Mouse (Mus musculus) limb, embryonic 14.5 days (tissue): ENCODE measurements at regions not wholly inside any gene's neighbourhood (a gene's known extent, or its start where the extent isn't known, plus 50 kb on each side); places are given as distances from the start of the nearest gene placed in this dataset.

Source experiments
- ATAC-seq: fragments of 200-750 bp; cut with Nextera tagmentation; 2 replicates; pipeline ENCODE4 v1.8.0; 2017; ENCODE audit warnings: low read depth, moderate number of reproducible peaks, moderate TSS enrichment; ENCODE audit not compliant: low FRiP score
- DNase-seq: peaks from one replicate; pipeline ENCODE4 v3.0.0-alpha.2; 2015; ENCODE audit warnings: low spot score
- H3K27ac ChIP-seq: fragments of 300-500 bp; sonication (generic); replicated peaks from 2 replicates; pipeline ENCODE4 v1.5.1; 2014; ENCODE audit warnings: low read depth, mild to moderate bottlenecking, low read length, moderate library complexity, mixed read lengths
- H3K27me3 ChIP-seq: fragments of 300-500 bp; sonication (generic); 2 replicates; pipeline ENCODE4 v1.6.1; 2014; ENCODE audit warnings: low read length, mixed read lengths; ENCODE audit not compliant: control insufficient read depth, insufficient read depth
- H3K36me3 ChIP-seq: fragments of 300-500 bp; sonication (generic); 2 replicates; pipeline ENCODE4 v1.6.1; 2014; ENCODE audit warnings: mild to moderate bottlenecking, low read length, moderate library complexity, mixed read lengths; ENCODE audit not compliant: control insufficient read depth, insufficient read depth
- H3K4me1 ChIP-seq: fragments of 300-500 bp; sonication (generic); 2 replicates; pipeline ENCODE4 v1.6.1; 2014; ENCODE audit warnings: antibody characterized with exemption, low read length, mixed read lengths; ENCODE audit not compliant: control insufficient read depth, insufficient read depth
- H3K4me2 ChIP-seq: fragments of 300-500 bp; sonication (generic); replicated peaks from 2 replicates; pipeline ENCODE4 v1.6.1; 2014; ENCODE audit warnings: low read depth, mild to moderate bottlenecking, low read length, moderate library complexity; ENCODE audit not compliant: severe bottlenecking
- H3K4me3 ChIP-seq: fragments of 300-500 bp; sonication (generic); replicated peaks from 2 replicates; pipeline ENCODE4 v1.5.1; 2014; ENCODE audit warnings: low read length
- H3K9ac ChIP-seq: fragments of 300-500 bp; sonication (generic); 2 replicates; pipeline ENCODE4 v1.6.1; 2014; ENCODE audit warnings: mild to moderate bottlenecking, low read depth, low read length, moderate library complexity; ENCODE audit not compliant: severe bottlenecking
- H3K9me3 ChIP-seq: fragments of 300-500 bp; sonication (generic); 2 replicates; pipeline ENCODE4 v1.6.1; 2016; ENCODE audit warnings: low read length; ENCODE audit not compliant: control insufficient read depth
- POLR2A ChIP-seq: fragments of 200-500 bp; IDR thresholded peaks from 2 replicates; pipeline ENCODE4 v1.8.0; 2012; ENCODE audit warnings: inconsistent platforms, mild to moderate bottlenecking, moderate library complexity, borderline replicate concordance; ENCODE audit not compliant: insufficient read depth, insufficient read length; ENCODE audit errors: extremely low read depth
- WGBS: fragments of 180-500 bp; shearing (Covaris S2); extraction: QIAGEN DNeasy Blood & Tissue Kit; methylation state at CpG from one replicate; pipeline ENCODE4 v1.1.7; 2014; 5-methylcytosine and 5-hydroxymethylcytosine counted together

DNA sequence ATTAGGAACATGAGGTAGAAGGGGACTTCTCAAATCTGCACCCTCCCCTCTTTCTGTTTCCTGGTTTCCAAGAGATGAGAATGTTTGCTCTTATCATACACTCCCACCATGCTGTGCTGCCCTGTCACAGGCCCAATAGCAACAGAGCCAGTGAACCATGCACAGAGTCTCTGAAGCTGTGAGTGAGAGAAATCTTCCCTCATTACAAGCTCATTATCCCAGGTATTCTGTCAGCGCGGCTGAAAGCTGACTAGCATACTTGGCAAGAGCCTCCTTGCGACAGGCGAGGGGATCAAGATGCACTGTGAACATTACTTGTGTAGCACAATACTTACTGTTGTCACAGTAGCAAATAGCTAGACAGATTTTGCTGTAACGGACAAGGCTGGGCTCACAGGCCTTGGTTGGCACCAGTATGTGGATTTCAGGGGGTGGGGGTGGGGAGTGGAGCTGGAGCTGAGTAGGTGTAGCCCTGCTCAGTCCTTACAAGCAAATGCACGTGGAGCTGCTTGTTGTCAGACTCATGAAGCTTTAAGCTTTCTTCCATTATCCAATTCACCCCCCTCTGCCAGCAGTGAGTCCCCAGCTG is 84.2 kb upstream of the Zic3 start:
- Histone ChIP-seq H3K4me1 (no peaks in the 10 kb centered on the region), H3K9ac (no peak overlapping the region), H3K27ac (no peak overlapping the region), H3K9me3 (no peaks in the 10 kb centered on the region), H3K27me3 (no peaks in the 10 kb centered on the region), H3K4me3 (no peak overlapping the region), H3K4me2 (no peak overlapping the region), H3K36me3 (no peaks in the 10 kb centered on the region)
- 38% methylated on average over 6 of the region's 6 CpGs for WGBS
- no peak for ATAC-seq
- no peak for TF ChIP-seq POLR2A
- no peak for DNase-seq

DNA sequence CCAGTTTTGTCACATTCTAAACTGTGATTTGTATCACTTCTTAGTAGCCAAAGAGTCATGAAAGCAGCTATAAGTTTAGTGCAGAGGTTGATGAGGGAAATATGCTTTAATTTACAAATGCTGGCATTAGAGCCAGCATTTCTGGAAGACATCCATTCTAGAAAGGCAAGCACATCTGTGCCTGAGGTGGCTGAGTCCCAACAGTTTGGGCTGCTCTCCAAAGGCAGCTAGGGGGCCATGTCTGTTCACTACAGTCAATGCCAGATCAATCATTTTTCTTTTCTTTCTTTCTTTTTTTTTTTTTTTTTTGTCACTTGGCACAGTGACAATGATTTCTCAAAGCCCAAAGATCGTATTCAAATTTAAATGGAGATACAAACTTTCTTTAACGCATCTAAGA is 71.6 kb upstream of the Zic3 start:
- ATAC-seq (no peak), DNase-seq (peak; percentile 3)
- TF ChIP-seq POLR2A: no peak
- no peaks in the 10 kb centered on the region for H3K4me1 ChIP-seq
- no peak overlapping the region for H3K27ac ChIP-seq
- H3K36me3 ChIP-seq: no peaks in the 10 kb centered on the region
- H3K4me2 ChIP-seq: no peak overlapping the region
- H3K4me3 ChIP-seq: no peak overlapping the region
- 56% methylated on average over 2 of the region's 2 CpGs for WGBS
- no peaks in the 10 kb centered on the region for H3K27me3 ChIP-seq
- no peaks in the 10 kb centered on the region for H3K9me3 ChIP-seq
- H3K9ac ChIP-seq: no peak overlapping the region

DNA sequence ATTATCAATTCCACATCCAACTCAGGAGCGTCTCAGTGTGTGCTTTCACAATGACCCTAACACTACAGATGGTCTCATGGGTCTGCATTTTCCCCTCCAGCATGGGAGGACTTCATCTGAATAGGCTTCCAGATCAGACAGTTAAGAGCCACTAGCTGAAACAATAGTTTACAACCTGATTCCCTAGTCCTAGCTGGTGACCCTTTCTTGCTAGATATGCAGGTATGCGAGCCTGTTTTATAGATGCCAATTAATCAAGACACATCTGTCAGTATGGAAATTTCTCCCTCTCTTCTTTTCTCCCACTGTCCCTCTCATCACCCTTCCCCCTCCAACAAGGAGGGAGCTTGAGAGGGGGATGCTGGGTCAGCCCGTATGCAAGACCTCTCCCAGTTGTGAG is 71.2 kb upstream of the Zic3 start:
- ATAC-seq (no peak), DNase-seq (no peak)
- Histone ChIP-seq H3K9me3 (no peaks in the 10 kb centered on the region), H3K4me2 (no peak overlapping the region), H3K27ac (no peak overlapping the region), H3K27me3 (no peaks in the 10 kb centered on the region), H3K36me3 (no peaks in the 10 kb centered on the region), H3K4me1 (no peaks in the 10 kb centered on the region), H3K4me3 (no peak overlapping the region), H3K9ac (no peak overlapping the region)
- 46% methylated on average over 3 of the region's 3 CpGs for WGBS
- no peak for TF ChIP-seq POLR2A

GRCm38 (mm10) chrX:57954594-57955185 is 67.8 kb upstream of the Zic3 start:
- Histone ChIP-seq H3K36me3 (no peaks in the 10 kb centered on the region), H3K4me1 (no peaks in the 10 kb centered on the region), H3K4me3 (no peak overlapping the region), H3K4me2 (no peak overlapping the region), H3K9me3 (no peaks in the 10 kb centered on the region), H3K9ac (no peak overlapping the region), H3K27ac (no peak overlapping the region), H3K27me3 (no peaks in the 10 kb centered on the region)
- no peak for TF ChIP-seq POLR2A
- WGBS: 31% methylated on average over 3 of the region's 3 CpGs
- ATAC-seq (no peak), DNase-seq (no peak)
